Mouse (Mus musculus) lung, postnatal 14 days (tissue): ENCODE results near the gene Iscu.
"Not testable (repeated sequence)": the region's sequence is repeated elsewhere in the genome, so short reads cannot be mapped to it uniquely, and the experiment has no call there.

Experiments
- DNase-seq: peaks from one replicate; pipeline ENCODE4 v3.0.0; 2021

Iscu gene

GRCm38 (mm10) chr5:113761585-113761984 is 11.0 kb upstream of the Iscu start:
- no peak for DNase-seq

GRCm38 (mm10) chr5:113764426-113764825 is 8.1 kb upstream of the Iscu start:
- no peak for DNase-seq

- no peak for DNase-seq
Observed at GRCm38 (mm10) chr5:113765641-113766526, 6.7 kb upstream of the Iscu start.

GRCm38 (mm10) chr5:113768806-113769205 is 3.7 kb upstream of the Iscu start:
- no peak for DNase-seq

GRCm38 (mm10) chr5:113771213-113772162 is 1.1 kb upstream of the Iscu start:
- peak; percentile 85 for DNase-seq

- DNase-seq, result no peak
Observed at GRCm38 (mm10) chr5:113772905-113773519, 464 bp downstream of the Iscu start.

GRCm38 (mm10) chr5:113773664-113774063 is 1.1 kb downstream of the Iscu start:
- DNase-seq, result peak; percentile 93

- no peak for DNase-seq
Observed at GRCm38 (mm10) chr5:113775585-113775984, 3.0 kb downstream of the Iscu start.

GRCm38 (mm10) chr5:113776128-113776895 is 3.8 kb downstream of the Iscu start:
- DNase-seq, result no peak

- DNase-seq, result no peak
Observed at GRCm38 (mm10) chr5:113776896-113777226, 4.3 kb downstream of the Iscu start.

GRCm38 (mm10) chr5:113777728-113778127 is 5.2 kb downstream of the Iscu start:
- not testable (repeated sequence) for DNase-seq

- no peak for DNase-seq
Observed at GRCm38 (mm10) chr5:113779569-113779968, 7.0 kb downstream of the Iscu start.

GRCm38 (mm10) chr5:113780082-113780752 is 7.7 kb downstream of the Iscu start:
- no peak for DNase-seq

- DNase-seq, result no peak
Observed at GRCm38 (mm10) chr5:113780763-113781162, 8.2 kb downstream of the Iscu start.

- DNase-seq, result no peak
Observed at GRCm38 (mm10) chr5:113781254-113781653, 8.7 kb downstream of the Iscu start.

GRCm38 (mm10) chr5:113781875-113782274 is 9.3 kb downstream of the Iscu start:
- no peak for DNase-seq

GRCm38 (mm10) chr5:113782624-113783023 is 10.1 kb downstream of the Iscu start:
- no peak for DNase-seq

GRCm38 (mm10) chr5:113783581-113784001 is 11.0 kb downstream of the Iscu start:
- peak; percentile 34 for DNase-seq

GRCm38 (mm10) chr5:113784104-113784503 is 11.6 kb downstream of the Iscu start:
- not testable (repeated sequence) for DNase-seq

- DNase-seq, result no peak
Observed at GRCm38 (mm10) chr5:113786985-113787384, 14.4 kb downstream of the Iscu start.

- DNase-seq, result no peak
Observed at GRCm38 (mm10) chr5:113788645-113789044, 16.1 kb downstream of the Iscu start.
